Mouse (Mus musculus): ENCODE measurements around the gene Krt42.

Krt42 gene

GRCm38 (mm10) chr11:100269821-100270332 is at the start of gene Krt42:
Gene Krt42 (minus strand): TSS chr11:100269871.
- TF ChIP-seq GATA4 (IDR thresholded peaks at IDR 0.05; ENCODE audit: insufficient replicate concordance, low read length): no peak

GRCm38 (mm10) chr11:100318529-100319451 is 49.1 kb upstream of the Krt42 start:
- no peak for TF ChIP-seq GATA4 (IDR thresholded peaks at IDR 0.05; ENCODE audit: insufficient replicate concordance, low read length)

GRCm38 (mm10) chr11:100317826-100318380 is 48.2 kb upstream of the Krt42 start:
- TF ChIP-seq GATA4 (IDR thresholded peaks at IDR 0.05; ENCODE audit: insufficient replicate concordance, low read length): no peak; the same call in 1 of the 2 replicates

GRCm38 (mm10) chr11:100315439-100315838 is 45.8 kb upstream of the Krt42 start:
- TF ChIP-seq GATA4 (IDR thresholded peaks at IDR 0.05; ENCODE audit: insufficient replicate concordance, low read length): no peak

GRCm38 (mm10) chr11:100313424-100313823 is 43.8 kb upstream of the Krt42 start:
- no peak for TF ChIP-seq GATA4 (IDR thresholded peaks at IDR 0.05; ENCODE audit: insufficient replicate concordance, low read length)

- no peak for TF ChIP-seq GATA4 (IDR thresholded peaks at IDR 0.05; ENCODE audit: insufficient replicate concordance, low read length)
These were observed 42.5 kb upstream of the Krt42 start for GRCm38 (mm10) chr11:100312096-100312679.

- TF ChIP-seq GATA4 (IDR thresholded peaks at IDR 0.05; ENCODE audit: insufficient replicate concordance, low read length): no peak
These were observed 42.0 kb upstream of the Krt42 start for GRCm38 (mm10) chr11:100311656-100312055.

- TF ChIP-seq GATA4 (IDR thresholded peaks at IDR 0.05; ENCODE audit: insufficient replicate concordance, low read length): no peak
These were observed 38.2 kb upstream of the Krt42 start for GRCm38 (mm10) chr11:100307900-100308299.

- TF ChIP-seq GATA4 (IDR thresholded peaks at IDR 0.05; ENCODE audit: insufficient replicate concordance, low read length): no peak
These were observed 31.6 kb upstream of the Krt42 start for GRCm38 (mm10) chr11:100301292-100301691.

- TF ChIP-seq GATA4 (IDR thresholded peaks at IDR 0.05; ENCODE audit: insufficient replicate concordance, low read length): no peak
These were observed 30.6 kb upstream of the Krt42 start for GRCm38 (mm10) chr11:100300293-100300692.

GRCm38 (mm10) chr11:100298274-100299036 is 28.8 kb upstream of the Krt42 start:
- no peak for TF ChIP-seq GATA4 (IDR thresholded peaks at IDR 0.05; ENCODE audit: insufficient replicate concordance, low read length)

- no peak for TF ChIP-seq GATA4 (IDR thresholded peaks at IDR 0.05; ENCODE audit: insufficient replicate concordance, low read length)
These were observed 28.1 kb upstream of the Krt42 start for GRCm38 (mm10) chr11:100297801-100298200.

GRCm38 (mm10) chr11:100295308-100295707 is 25.6 kb upstream of the Krt42 start:
- no peak for TF ChIP-seq GATA4 (IDR thresholded peaks at IDR 0.05; ENCODE audit: insufficient replicate concordance, low read length)

GRCm38 (mm10) chr11:100292884-100293283 is 23.2 kb upstream of the Krt42 start:
- no peak for TF ChIP-seq GATA4 (IDR thresholded peaks at IDR 0.05; ENCODE audit: insufficient replicate concordance, low read length)

- no peak for TF ChIP-seq GATA4 (IDR thresholded peaks at IDR 0.05; ENCODE audit: insufficient replicate concordance, low read length)
These were observed 20.6 kb upstream of the Krt42 start for GRCm38 (mm10) chr11:100290235-100290634.
